Mouse (Mus musculus) limb, embryonic 14.5 days (tissue): ENCODE data around the gene Phlda1. TPM values are rescaled to one million over a fixed set of nuclear protein-coding genes. Genes with fewer than 3 reads are reported as not detected.
"Not testable (repeated sequence)": the region's sequence is repeated elsewhere in the genome, so short reads cannot be mapped to it uniquely, and the experiment has no call there.

Experiments
- ATAC-seq: fragments of 200-750 bp; cut with Nextera tagmentation; 2 replicates; pipeline ENCODE4 v1.8.0; 2017; ENCODE audit warnings: low read depth, moderate number of reproducible peaks, moderate TSS enrichment; ENCODE audit not compliant: low FRiP score
- DNase-seq: peaks from one replicate; pipeline ENCODE4 v3.0.0-alpha.2; 2015; ENCODE audit warnings: low spot score
- H3K27ac ChIP-seq: fragments of 300-500 bp; sonication (generic); replicated peaks from 2 replicates; pipeline ENCODE4 v1.5.1; 2014; ENCODE audit warnings: low read depth, mild to moderate bottlenecking, low read length, moderate library complexity, mixed read lengths
- H3K27me3 ChIP-seq: fragments of 300-500 bp; sonication (generic); 2 replicates; pipeline ENCODE4 v1.6.1; 2014; ENCODE audit warnings: low read length, mixed read lengths; ENCODE audit not compliant: control insufficient read depth, insufficient read depth
- H3K36me3 ChIP-seq: fragments of 300-500 bp; sonication (generic); 2 replicates; pipeline ENCODE4 v1.6.1; 2014; ENCODE audit warnings: mild to moderate bottlenecking, low read length, moderate library complexity, mixed read lengths; ENCODE audit not compliant: control insufficient read depth, insufficient read depth
- H3K4me1 ChIP-seq: fragments of 300-500 bp; sonication (generic); 2 replicates; pipeline ENCODE4 v1.6.1; 2014; ENCODE audit warnings: antibody characterized with exemption, low read length, mixed read lengths; ENCODE audit not compliant: control insufficient read depth, insufficient read depth
- H3K4me2 ChIP-seq: fragments of 300-500 bp; sonication (generic); replicated peaks from 2 replicates; pipeline ENCODE4 v1.6.1; 2014; ENCODE audit warnings: low read depth, mild to moderate bottlenecking, low read length, moderate library complexity; ENCODE audit not compliant: severe bottlenecking
- H3K4me3 ChIP-seq: fragments of 300-500 bp; sonication (generic); replicated peaks from 2 replicates; pipeline ENCODE4 v1.5.1; 2014; ENCODE audit warnings: low read length
- H3K9ac ChIP-seq: fragments of 300-500 bp; sonication (generic); 2 replicates; pipeline ENCODE4 v1.6.1; 2014; ENCODE audit warnings: mild to moderate bottlenecking, low read depth, low read length, moderate library complexity; ENCODE audit not compliant: severe bottlenecking
- H3K9me3 ChIP-seq: fragments of 300-500 bp; sonication (generic); 2 replicates; pipeline ENCODE4 v1.6.1; 2016; ENCODE audit warnings: low read length; ENCODE audit not compliant: control insufficient read depth
- POLR2A ChIP-seq: fragments of 200-500 bp; IDR thresholded peaks from 2 replicates; pipeline ENCODE4 v1.8.0; 2012; ENCODE audit warnings: inconsistent platforms, mild to moderate bottlenecking, moderate library complexity, borderline replicate concordance; ENCODE audit not compliant: insufficient read depth, insufficient read length; ENCODE audit errors: extremely low read depth
- WGBS: fragments of 180-500 bp; shearing (Covaris S2); extraction: QIAGEN DNeasy Blood & Tissue Kit; methylation state at CpG from one replicate; pipeline ENCODE4 v1.1.7; 2014; 5-methylcytosine and 5-hydroxymethylcytosine counted together
- polyA plus RNA-seq, 2 experiments: library from polyadenylated mRNA; depleted of rRNA in 1 of 2; stranded (reverse) in 1 of 2; unstranded in 1 of 2; fragments of >200 nt; fragmentation: Nextera tagmentation in 1 of 2; extraction: Ambion mirVana in 1 of 2; gene quantifications; 2 replicates each; pipeline versions ENCODE4 v1.2.1 to v1.2.3; 2012 to 2014

Gene Phlda1
- polyA plus RNA-seq, 2 experiments: 39.2 to 44.1 TPM

DNA sequence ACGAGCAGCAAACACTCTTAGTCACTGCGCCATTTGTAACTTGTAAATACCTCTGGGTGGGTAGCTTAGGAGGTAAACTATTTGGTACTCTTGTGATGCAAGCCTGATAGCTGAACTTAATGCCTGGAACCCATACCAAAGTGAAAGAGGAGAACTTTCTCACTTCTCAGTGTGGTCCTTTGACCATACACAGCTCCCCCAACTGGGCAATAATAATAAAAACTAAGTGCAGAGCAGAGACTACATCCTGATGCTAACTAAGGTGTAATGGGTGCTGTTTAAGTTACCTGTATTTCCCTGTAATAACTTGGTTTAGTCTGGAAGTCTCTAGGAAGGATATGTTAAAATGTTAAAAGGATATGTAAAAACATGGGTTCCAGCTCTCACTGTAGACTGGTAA lies 17.3 kb upstream of the Phlda1 start:
- Histone ChIP-seq H3K4me3 (no peak overlapping the region), H3K27me3 (no peaks in the 10 kb centered on the region), H3K4me2 (no peak overlapping the region), H3K9me3 (no peaks in the 10 kb centered on the region), H3K9ac (no peak overlapping the region), H3K27ac (no peak overlapping the region), H3K36me3 (peaks cover 75% of the 10 kb centered on the region), H3K4me1 (no peaks in the 10 kb centered on the region)
- no peak for TF ChIP-seq POLR2A
- ATAC-seq (no peak), DNase-seq (no peak)
- WGBS: 71% methylated on average over 2 of the region's 2 CpGs

DNA sequence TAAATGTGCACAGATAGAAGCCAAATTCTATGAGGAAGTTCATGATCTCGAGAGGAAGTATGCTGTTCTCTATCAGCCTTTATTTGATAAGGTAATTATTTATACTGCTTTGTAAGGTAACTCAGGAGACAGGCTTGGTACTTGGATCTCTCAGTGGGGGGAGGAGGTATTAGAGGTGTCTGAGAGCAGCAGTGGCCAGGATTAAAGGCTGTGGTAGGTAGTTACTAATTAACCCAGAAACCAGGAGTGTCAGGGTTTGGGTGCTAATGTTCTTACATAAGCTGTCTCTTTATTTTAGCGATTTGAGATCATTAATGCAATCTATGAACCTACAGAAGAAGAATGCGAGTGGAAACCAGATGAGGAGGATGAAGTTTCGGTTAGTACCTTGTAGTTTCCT lies 16.0 kb upstream of the Phlda1 start:
- not testable (repeated sequence) for H3K4me2 ChIP-seq, H3K27ac ChIP-seq, H3K9me3 ChIP-seq, H3K27me3 ChIP-seq, H3K4me3 ChIP-seq, DNase-seq, ATAC-seq, H3K9ac ChIP-seq, H3K4me1 ChIP-seq
- peaks cover 78% of the 10 kb centered on the region for H3K36me3 ChIP-seq
- WGBS: 94% methylated on average over 4 of the region's 4 CpGs

DNA sequence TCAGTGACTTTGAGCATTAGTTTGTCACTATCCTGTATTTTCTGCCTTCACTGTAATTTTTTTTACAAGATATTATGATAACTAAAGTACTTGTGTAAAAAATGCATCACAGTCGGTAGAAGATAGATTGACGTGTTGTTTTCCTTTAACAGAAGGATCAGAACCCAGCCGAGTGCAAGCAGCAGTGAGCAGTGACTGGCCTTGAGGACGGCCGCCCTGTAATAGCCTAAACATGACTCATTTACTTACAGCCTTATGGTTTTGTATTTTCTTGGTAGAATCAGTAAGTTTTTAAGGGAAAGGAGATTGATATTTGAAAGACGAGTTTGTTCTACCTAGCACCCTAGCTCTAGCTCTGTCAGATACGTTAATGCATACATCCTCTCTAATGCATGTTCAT lies 10.2 kb upstream of the Phlda1 start:
- no peak for ATAC-seq

DNA sequence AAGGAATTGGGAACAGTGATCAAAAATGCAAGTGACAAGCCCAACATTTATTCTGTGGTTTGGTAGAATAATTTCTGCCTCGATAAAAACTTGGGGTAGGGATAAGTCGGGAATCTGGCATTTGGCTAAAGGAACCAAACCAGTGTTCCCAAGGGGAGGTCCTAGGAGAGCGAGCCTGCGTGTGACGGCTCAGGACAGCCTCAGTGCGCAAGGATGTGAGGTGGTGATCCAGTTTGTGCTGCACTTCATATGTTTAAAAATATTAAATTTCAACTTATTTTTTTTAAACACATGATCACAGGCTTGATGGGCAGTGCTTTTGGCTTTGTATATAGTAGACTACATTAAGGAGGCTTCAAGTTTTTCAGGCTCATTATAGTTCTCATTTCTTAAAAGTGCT lies 6.2 kb upstream of the Phlda1 start:
- Histone ChIP-seq H3K4me3 (no peak overlapping the region), H3K9me3 (no peaks in the 10 kb centered on the region), H3K9ac (no peak overlapping the region), H3K4me2 (no peak overlapping the region), H3K27me3 (no peaks in the 10 kb centered on the region), H3K4me1 (peaks cover 7% of the 10 kb centered on the region), H3K36me3 (peaks cover 29% of the 10 kb centered on the region), H3K27ac (no peak overlapping the region)
- no peak for TF ChIP-seq POLR2A
- 74% methylated on average over 6 of the region's 6 CpGs for WGBS
- ATAC-seq: no peak
- no peak for DNase-seq

More for the DNA sequence above, 10.2 kb upstream of the Phlda1 start:
- Histone ChIP-seq H3K36me3 (peaks cover 60% of the 10 kb centered on the region), H3K27me3 (no peaks in the 10 kb centered on the region), H3K9ac (no peak overlapping the region), H3K4me3 (no peak overlapping the region), H3K4me2 (no peak overlapping the region), H3K9me3 (no peaks in the 10 kb centered on the region), H3K4me1 (no peaks in the 10 kb centered on the region), H3K27ac (no peak overlapping the region)
- no peak for TF ChIP-seq POLR2A
- DNase-seq: no peak
- 92% methylated on average over 7 of the region's 7 CpGs for WGBS

DNA sequence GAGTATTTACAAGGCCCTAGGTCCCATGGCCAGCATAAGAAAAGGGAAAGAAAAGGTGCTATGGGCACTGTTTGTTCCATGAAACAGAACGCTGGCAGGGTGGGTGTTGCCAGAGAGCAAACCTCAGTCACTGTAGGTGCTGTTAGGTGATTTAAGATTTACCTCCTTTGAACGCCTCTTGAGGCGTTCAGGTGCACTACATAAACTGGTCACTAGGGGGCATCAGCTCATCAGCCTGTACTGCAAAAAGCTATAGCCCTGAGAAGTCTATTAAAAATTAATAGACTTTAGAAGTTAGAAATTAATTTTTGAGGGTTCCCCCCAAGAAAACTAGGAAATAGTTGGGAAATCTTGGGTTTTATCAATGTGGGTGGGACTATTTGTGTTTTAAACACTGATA lies 3.0 kb upstream of the Phlda1 start:
- Histone ChIP-seq H3K27me3 (no peaks in the 10 kb centered on the region), H3K4me2 (no peak overlapping the region), H3K9me3 (no peaks in the 10 kb centered on the region), H3K9ac (no peak overlapping the region), H3K4me3 (no peak overlapping the region), H3K27ac (no peak overlapping the region), H3K36me3 (peaks cover 4% of the 10 kb centered on the region), H3K4me1 (peaks cover 10% of the 10 kb centered on the region)
- ATAC-seq (no peak), DNase-seq (peak; percentile 76)
- TF ChIP-seq POLR2A: no peak
- 1% methylated on average over 3 of the region's 3 CpGs for WGBS

DNA sequence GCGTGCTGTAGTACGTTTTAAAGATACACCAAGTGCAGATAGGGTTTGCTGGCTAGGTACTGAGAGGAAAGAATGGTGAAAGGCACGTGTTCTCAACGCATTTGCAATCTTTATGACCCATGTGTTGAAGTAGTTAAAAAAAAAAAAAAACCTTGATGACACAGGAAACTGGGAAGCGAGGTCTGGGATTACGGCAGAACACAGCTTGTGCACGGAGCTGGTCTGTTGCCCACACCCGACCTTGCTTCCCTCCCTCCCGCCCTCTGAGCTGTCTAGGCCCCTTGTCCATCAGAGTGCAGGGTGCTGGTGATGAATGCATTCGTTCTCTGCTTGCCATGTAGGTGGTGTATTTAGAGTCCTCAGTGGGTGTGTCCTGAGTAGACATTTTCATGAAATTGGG lies 2.4 kb upstream of the Phlda1 start:
- no peaks in the 10 kb centered on the region for H3K36me3 ChIP-seq
- no peak for ATAC-seq
- H3K27me3 ChIP-seq: no peaks in the 10 kb centered on the region
- no peaks in the 10 kb centered on the region for H3K9me3 ChIP-seq
- H3K9ac ChIP-seq: no peak overlapping the region
- H3K4me3 ChIP-seq: no peak overlapping the region
- H3K4me2 ChIP-seq: no peak overlapping the region
- TF ChIP-seq POLR2A: no peak
- 18% methylated on average over 10 of the region's 10 CpGs for WGBS
- H3K27ac ChIP-seq: no peak overlapping the region
- DNase-seq: no peak
- H3K4me1 ChIP-seq: peaks cover 10% of the 10 kb centered on the region
